Mouse (Mus musculus) embryonic facial prominence, embryonic 12.5 days (tissue): ENCODE measurements at regions not wholly inside any gene's neighbourhood (a gene's known extent, or its start where the extent isn't known, plus 50 kb on each side); places are given as distances from the start of the nearest gene placed in this dataset.

ENCODE experiments used
- ATAC-seq: fragments of 200-750 bp; cut with Nextera tagmentation; 2 replicates; pipeline ENCODE4 v1.8.0; 2017; ENCODE audit not compliant: insufficient number of reproducible peaks, insufficient read depth, low FRiP score, low TSS enrichment
- H3K27ac ChIP-seq: fragments of 300-500 bp; sonication (generic); 2 replicates; pipeline ENCODE4 v1.5.1; 2016; ENCODE audit warnings: mild to moderate bottlenecking
- H3K27me3 ChIP-seq: fragments of 300-500 bp; sonication (generic); 2 replicates; pipeline ENCODE4 v1.6.1; 2016; ENCODE audit warnings: mild to moderate bottlenecking, moderate library complexity
- H3K36me3 ChIP-seq: fragments of 300-500 bp; sonication (generic); 2 replicates; pipeline ENCODE4 v1.6.1; 2016; ENCODE audit warnings: mild to moderate bottlenecking
- H3K4me1 ChIP-seq: fragments of 300-500 bp; sonication (generic); 2 replicates; pipeline ENCODE4 v1.6.1; 2016
- H3K4me2 ChIP-seq: fragments of 300-500 bp; sonication (generic); replicated peaks from 2 replicates; pipeline ENCODE4 v1.6.1; 2016; ENCODE audit warnings: mild to moderate bottlenecking, moderate library complexity
- H3K4me3 ChIP-seq: fragments of 300-500 bp; sonication (generic); 2 replicates; pipeline ENCODE4 v1.5.1; 2016; ENCODE audit warnings: mild to moderate bottlenecking
- H3K9ac ChIP-seq: fragments of 300-500 bp; sonication (generic); 2 replicates; pipeline ENCODE4 v1.6.1; 2016; ENCODE audit warnings: mild to moderate bottlenecking, moderate library complexity
- H3K9me3 ChIP-seq: fragments of 300-500 bp; sonication (generic); 2 replicates; pipeline ENCODE4 v1.6.1; 2016; ENCODE audit warnings: mild to moderate bottlenecking, moderate library complexity
- WGBS: fragments of 180-500 bp; shearing (Covaris S2); methylation state at CpG from one replicate; pipeline ENCODE4 v1.1.7; 2016; 5-methylcytosine and 5-hydroxymethylcytosine counted together

DNA sequence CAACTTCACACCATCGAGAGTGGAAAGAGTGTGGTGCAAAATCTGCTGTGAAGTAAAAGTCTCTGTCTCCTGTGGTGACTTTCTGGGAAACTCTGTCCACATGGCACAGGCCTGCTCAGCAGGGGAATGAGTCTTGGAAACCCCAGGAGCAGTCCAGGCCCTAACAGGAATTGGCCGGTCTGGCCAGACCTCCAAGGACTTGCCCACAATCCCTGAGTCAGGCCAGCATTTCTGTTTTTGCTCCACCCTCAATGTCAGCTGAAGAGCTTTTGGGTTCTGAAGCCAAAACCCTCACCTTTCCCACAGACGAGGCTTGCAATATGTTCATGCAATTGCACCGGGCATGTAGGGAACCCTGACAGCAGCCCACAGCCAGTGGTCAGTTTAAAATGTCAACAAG lies 365.5 kb downstream of the Setd4 start:
- H3K36me3 ChIP-seq: no peaks in the 10 kb centered on the region
- no peak overlapping the region for H3K9ac ChIP-seq
- H3K4me3 ChIP-seq: no peak overlapping the region
- ATAC-seq: no peak
- no peak overlapping the region for H3K4me2 ChIP-seq
- 88% methylated on average over 4 of the region's 4 CpGs for WGBS
- H3K27ac ChIP-seq: no peak overlapping the region
- H3K27me3 ChIP-seq: no peaks in the 10 kb centered on the region
- no peaks in the 10 kb centered on the region for H3K9me3 ChIP-seq
- H3K4me1 ChIP-seq: no peaks in the 10 kb centered on the region

DNA sequence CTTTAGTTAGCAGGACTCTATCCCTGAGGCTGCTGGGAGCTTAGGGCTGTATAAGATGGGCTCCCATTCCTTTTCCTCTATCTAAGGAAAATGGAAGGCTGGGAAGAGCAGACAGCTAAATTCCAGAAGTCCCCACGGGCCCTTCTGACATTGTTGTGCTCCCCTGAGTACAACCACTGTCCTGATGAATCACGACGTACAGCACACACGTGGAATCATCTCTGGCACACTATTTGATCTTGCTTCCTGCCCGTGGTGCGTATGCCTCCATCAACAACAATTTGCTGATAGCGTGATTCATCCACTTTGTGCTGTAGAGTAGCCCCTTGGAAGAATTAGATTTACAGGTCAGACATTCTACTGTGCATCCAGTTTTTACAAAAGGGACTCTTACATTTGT lies 378.2 kb downstream of the Setd4 start:
- Histone ChIP-seq H3K4me2 (no peak overlapping the region), H3K36me3 (no peaks in the 10 kb centered on the region), H3K4me3 (no peak overlapping the region), H3K9ac (no peak overlapping the region), H3K27ac (no peak overlapping the region), H3K4me1 (no peaks in the 10 kb centered on the region), H3K27me3 (no peaks in the 10 kb centered on the region), H3K9me3 (no peaks in the 10 kb centered on the region)
- ATAC-seq: no peak
- WGBS: 76% methylated on average over 7 of the region's 7 CpGs

DNA sequence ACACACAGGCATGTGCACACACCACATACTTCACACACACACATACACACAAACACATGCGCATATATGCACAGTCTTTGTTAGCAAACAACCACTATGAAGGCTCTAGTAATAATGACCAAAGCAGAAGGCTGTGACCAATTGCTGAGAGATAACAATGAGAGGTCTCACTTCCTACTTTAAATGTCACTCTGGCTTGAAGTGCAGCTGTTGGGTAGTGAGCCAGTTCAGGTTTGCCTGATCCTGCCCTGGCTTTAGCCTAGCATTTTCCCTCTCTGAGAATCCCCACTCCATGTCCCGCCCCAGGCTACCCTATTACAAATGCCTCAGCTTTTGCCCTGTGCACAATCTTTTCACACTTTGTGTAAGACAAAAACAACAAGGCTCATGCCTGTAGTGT lies 378.7 kb downstream of the Setd4 start:
- H3K27ac ChIP-seq: no peak overlapping the region
- no peak overlapping the region for H3K4me3 ChIP-seq
- no peaks in the 10 kb centered on the region for H3K36me3 ChIP-seq
- no peak overlapping the region for H3K9ac ChIP-seq
- H3K4me1 ChIP-seq: no peaks in the 10 kb centered on the region
- no peak overlapping the region for H3K4me2 ChIP-seq
- no peak for ATAC-seq
- no peaks in the 10 kb centered on the region for H3K9me3 ChIP-seq
- WGBS: 83% methylated on average over 2 of the region's 2 CpGs
- no peaks in the 10 kb centered on the region for H3K27me3 ChIP-seq

DNA sequence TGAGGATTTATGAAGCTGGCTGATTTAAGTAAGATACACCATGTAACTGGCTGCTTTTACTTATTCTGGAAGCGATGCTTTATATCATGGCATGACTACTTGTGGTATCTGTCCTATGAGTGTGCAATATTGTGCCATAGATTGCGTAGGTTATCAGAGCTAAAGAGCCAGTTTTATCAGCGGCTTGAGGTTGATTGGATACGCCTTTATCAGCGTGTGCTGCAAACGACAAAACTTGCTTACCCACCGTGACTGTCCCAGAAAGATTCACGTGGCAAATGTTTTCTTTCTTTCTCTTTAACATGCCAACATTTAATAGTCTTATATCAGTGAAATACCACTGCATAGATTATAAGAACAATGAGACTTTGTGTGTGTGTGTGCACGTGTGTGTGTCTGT lies 384.1 kb downstream of the Setd4 start:
- Histone ChIP-seq H3K4me2 (no peak overlapping the region), H3K4me1 (0 out of 2 replicates have a peak, but pooled peaks cover 3% of the 10 kb centered on the region), H3K9ac (no peak overlapping the region), H3K36me3 (no peaks in the 10 kb centered on the region), H3K9me3 (no peaks in the 10 kb centered on the region), H3K4me3 (no peak overlapping the region), H3K27me3 (no peaks in the 10 kb centered on the region), H3K27ac (no peak overlapping the region)
- WGBS: 87% methylated on average over 9 of the region's 9 CpGs
- no peak for ATAC-seq

DNA sequence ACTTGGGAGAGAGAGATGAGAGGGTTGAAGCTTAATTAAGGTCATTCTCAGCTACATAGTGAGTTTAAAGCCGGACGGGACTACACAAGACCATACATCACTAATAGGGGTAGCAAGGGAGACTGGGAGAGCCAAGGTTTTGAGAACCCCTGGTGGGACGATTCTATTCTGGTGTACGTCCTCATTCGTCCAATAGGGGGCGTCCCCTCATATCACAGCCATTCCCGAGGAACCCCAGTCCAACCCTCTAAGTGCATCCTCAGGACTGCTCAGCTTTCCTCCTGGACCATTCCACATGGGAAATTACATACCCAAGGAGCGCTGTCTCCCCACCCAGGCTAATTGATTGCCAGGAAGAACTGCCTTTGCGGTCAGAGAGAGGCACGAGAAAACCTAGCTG lies 385.5 kb downstream of the Setd4 start:
- Histone ChIP-seq H3K27me3 (no peaks in the 10 kb centered on the region), H3K9ac (no peak overlapping the region), H3K9me3 (no peaks in the 10 kb centered on the region), H3K36me3 (no peaks in the 10 kb centered on the region), H3K4me2 (no peak overlapping the region), H3K27ac (no peak overlapping the region), H3K4me3 (no peak overlapping the region), H3K4me1 (0 out of 2 replicates have a peak, but pooled peaks cover 3% of the 10 kb centered on the region)
- 65% methylated on average over 10 of the region's 10 CpGs for WGBS
- ATAC-seq: no peak

DNA sequence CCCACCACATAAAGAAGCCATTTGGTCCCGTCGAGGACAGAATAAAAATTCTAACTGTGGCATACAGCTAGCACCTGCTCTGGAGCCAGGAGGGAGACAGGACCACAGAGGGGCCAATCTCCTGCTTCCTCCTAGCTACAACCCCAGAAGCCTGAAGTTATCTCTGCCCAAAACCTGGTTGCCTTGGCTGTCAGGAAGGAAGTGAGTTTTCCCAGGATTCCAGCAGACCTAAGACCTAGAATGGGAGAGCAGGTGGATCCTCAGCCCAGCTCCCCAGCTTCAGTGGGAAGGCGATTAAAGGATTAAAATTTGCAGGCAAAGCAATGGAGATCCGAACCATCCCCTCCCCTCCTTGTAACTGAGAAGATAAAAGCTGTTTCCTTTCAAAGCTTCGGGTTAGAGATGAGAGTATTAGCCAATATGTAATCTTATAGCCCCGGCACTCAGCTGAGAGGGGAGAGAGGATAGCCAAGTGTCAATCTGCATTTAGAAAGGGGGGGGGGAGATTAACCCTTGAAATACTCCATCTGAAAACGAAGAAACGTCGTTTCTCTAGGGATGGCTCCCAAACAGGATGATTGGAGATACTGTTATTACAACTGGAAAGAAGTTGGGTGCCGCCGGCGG lies 386.1 kb downstream of the Setd4 start:
- Histone ChIP-seq H3K36me3 (no peaks in the 10 kb centered on the region), H3K27me3 (no peaks in the 10 kb centered on the region), H3K4me3 (no peak overlapping the region), H3K4me1 (0 out of 2 replicates have a peak, but pooled peaks cover 3% of the 10 kb centered on the region), H3K9me3 (no peaks in the 10 kb centered on the region), H3K4me2 (no peak overlapping the region), H3K9ac (no peak overlapping the region), H3K27ac (no peak overlapping the region)
- WGBS: 38% methylated on average over 12 of the region's 12 CpGs
- ATAC-seq: no peak

DNA sequence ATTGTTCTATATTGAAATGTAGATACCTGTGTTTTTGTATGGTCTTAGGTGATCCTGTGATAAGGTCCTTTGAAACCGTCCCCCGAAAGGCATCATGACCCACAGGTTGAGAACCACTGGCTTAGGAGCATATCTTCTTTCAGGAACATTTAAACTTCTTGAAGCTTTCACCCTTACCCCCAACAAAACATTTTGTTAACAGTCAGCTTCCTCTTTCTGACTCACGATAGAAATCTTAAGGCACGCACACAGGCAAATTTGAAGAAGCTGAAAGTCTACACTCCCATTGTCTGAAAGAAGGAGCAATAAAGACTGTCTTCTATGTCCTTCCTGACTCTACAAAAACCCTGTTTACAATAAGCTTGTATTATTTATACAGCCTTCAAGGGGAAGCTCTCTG lies 388.2 kb downstream of the Setd4 start:
- Histone ChIP-seq H3K9me3 (no peaks in the 10 kb centered on the region), H3K36me3 (no peaks in the 10 kb centered on the region), H3K9ac (no peak overlapping the region), H3K27me3 (no peaks in the 10 kb centered on the region), H3K4me2 (no peak overlapping the region), H3K4me3 (no peak overlapping the region), H3K4me1 (peaks cover 7% of the 10 kb centered on the region; the same call in 1 of the 2 replicates), H3K27ac (no peak overlapping the region)
- WGBS: 90% methylated on average over 4 of the region's 4 CpGs
- no peak for ATAC-seq

DNA sequence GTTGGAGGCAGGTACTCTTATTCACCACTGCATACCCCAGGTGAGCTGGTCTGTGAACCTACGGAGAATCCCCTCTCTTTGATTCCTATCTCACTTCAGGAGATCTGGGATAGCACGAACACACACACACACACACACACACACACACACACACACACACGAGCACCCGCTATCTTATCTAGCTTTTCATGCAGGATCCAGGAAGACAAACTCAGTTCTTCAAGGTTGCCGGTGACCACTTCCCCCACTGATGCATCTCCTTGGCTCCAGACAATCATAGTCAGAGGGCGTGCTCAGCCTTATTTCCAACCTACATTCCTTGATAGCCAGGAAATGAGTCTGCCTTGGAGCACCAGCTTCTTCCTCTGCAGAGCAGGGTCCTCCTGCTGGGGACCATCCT lies 387.7 kb upstream of the Runx1 start:
- no peaks in the 10 kb centered on the region for H3K36me3 ChIP-seq
- ATAC-seq: no peak
- WGBS: 93% methylated on average over 6 of the region's 6 CpGs
- no peaks in the 10 kb centered on the region for H3K27me3 ChIP-seq
- no peak overlapping the region for H3K4me3 ChIP-seq
- no peak overlapping the region for H3K9ac ChIP-seq
- no peaks in the 10 kb centered on the region for H3K9me3 ChIP-seq
- H3K27ac ChIP-seq: no peak overlapping the region
- H3K4me2 ChIP-seq: no peak overlapping the region
- H3K4me1 ChIP-seq: peaks cover 7% of the 10 kb centered on the region; the same call in 1 of the 2 replicates

DNA sequence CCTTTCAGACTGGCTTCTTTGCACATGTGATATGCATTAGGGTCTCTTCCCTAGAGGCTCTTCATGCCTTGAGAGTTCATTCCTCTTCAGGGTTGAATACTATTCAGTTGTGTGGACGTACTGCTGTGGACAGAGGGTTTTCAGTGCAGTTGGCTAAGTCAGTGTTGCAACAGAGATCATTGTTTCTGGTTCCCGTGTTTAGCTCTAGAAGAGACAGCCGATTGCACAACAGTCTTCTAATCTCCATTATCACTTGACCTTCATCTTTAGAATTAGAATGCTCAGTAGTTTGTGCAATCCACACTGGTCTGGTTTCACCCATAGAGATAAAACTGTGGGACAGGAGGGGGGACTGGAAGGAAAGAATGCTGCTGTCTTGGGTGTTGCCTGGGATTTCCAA lies 381.7 kb upstream of the Runx1 start:
- H3K27ac ChIP-seq: no peak overlapping the region

DNA sequence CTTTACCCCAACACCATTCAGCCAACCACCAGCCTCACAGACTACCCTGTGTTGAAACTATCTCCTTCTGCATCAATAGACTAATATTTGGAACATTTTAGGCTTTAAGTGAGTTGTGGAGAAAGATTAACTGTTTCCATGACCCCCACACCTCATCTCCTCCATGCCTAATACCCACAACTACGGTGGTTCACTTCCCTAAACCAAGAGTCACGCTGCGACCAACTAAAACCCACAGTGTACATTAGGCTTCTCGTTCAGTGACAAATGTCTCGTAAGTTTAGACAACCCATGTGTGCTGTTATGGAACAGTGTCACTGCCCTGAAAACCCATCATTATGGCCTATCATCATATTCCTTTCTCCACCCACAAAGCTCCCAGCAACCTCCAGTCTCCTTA lies 381.3 kb upstream of the Runx1 start:
- no peak overlapping the region for H3K4me2 ChIP-seq
- H3K27me3 ChIP-seq: no peaks in the 10 kb centered on the region
- H3K4me3 ChIP-seq: no peak overlapping the region
- WGBS: 91% methylated on average over 5 of the region's 5 CpGs
- H3K9ac ChIP-seq: no peak overlapping the region
- H3K9me3 ChIP-seq: no peaks in the 10 kb centered on the region
- H3K36me3 ChIP-seq: no peaks in the 10 kb centered on the region
- ATAC-seq: no peak
- peaks cover 4% of the 10 kb centered on the region; the same call in 1 of the 2 replicates for H3K4me1 ChIP-seq
- H3K27ac ChIP-seq: no peak overlapping the region

More for the DNA sequence above, 381.7 kb upstream of the Runx1 start:
- Histone ChIP-seq H3K4me2 (no peak overlapping the region), H3K9ac (no peak overlapping the region), H3K4me3 (no peak overlapping the region), H3K27me3 (no peaks in the 10 kb centered on the region), H3K36me3 (no peaks in the 10 kb centered on the region), H3K4me1 (peaks cover 4% of the 10 kb centered on the region; the same call in 1 of the 2 replicates), H3K9me3 (no peaks in the 10 kb centered on the region)
- 89% methylated on average over 3 of the region's 3 CpGs for WGBS
- ATAC-seq: no peak

DNA sequence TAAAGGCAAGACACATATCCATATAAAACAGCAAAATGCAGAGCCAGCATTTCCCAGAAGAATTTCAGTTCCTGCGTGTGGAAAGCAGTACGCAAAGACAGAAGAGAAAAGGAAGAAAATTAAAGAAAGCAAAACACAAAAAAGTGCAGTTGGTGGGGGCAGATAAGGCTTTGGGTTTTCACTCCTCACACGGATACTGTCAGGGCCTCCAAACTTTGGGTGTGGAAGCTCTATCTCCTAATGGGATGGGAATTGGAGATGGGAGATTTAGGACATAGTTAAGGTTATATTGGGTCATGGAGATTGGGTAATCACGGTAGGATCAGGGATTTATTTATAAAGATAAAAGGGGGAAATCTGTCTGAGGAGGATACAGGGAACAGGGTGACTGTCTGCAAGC lies 380.4 kb upstream of the Runx1 start:
- 81% methylated on average over 4 of the region's 4 CpGs for WGBS
- no peak for ATAC-seq
- Histone ChIP-seq H3K27ac (no peak overlapping the region), H3K4me2 (no peak overlapping the region), H3K27me3 (no peaks in the 10 kb centered on the region), H3K36me3 (no peaks in the 10 kb centered on the region), H3K4me3 (no peak overlapping the region), H3K9me3 (no peaks in the 10 kb centered on the region), H3K4me1 (no peaks in the 10 kb centered on the region), H3K9ac (no peak overlapping the region)

DNA sequence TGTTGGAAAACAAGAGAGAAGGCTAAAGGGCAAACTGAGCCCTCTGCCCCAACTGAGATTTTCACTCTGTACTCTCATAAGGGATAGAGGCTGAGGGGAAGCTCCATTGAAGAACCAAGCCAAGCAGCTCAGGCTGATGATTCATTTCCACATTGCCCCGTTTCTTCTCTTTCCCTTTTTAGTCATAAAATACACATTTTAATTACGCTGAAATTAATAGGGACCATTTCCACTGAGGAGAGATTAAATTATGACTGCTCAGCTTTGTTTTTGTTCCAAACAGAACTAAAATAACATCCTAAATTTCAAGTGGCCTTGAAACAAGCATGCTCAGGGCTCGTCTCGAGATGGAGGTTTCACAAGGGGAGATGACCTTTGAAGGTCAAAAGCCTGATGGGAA lies 378.7 kb upstream of the Runx1 start:
- H3K27ac ChIP-seq: no peak overlapping the region
- H3K36me3 ChIP-seq: no peaks in the 10 kb centered on the region
- WGBS: 59% methylated on average over 4 of the region's 4 CpGs
- ATAC-seq: no peak
- no peaks in the 10 kb centered on the region for H3K4me1 ChIP-seq
- H3K9me3 ChIP-seq: no peaks in the 10 kb centered on the region
- no peak overlapping the region for H3K4me2 ChIP-seq
- H3K4me3 ChIP-seq: no peak overlapping the region
- no peak overlapping the region for H3K9ac ChIP-seq
- no peaks in the 10 kb centered on the region for H3K27me3 ChIP-seq

DNA sequence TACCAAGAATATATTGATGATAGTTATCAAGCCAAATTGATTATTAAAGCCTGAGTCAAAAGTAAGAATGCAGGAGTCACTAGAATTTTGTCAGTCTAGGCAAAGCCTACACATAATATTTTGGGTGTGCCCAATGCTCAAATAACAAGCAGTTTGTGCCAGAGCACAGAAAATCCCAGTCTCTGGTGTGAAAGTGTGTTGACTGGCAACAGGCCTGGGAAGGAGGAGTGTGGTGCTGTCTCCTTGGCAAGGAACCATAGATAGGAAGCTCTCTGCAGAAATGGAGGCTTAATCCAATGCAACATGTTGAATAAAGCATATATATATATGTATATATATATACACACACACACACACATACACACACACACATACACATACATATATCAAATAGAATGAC lies 376.6 kb upstream of the Runx1 start:
- Histone ChIP-seq H3K27ac (no peak overlapping the region), H3K4me1 (no peaks in the 10 kb centered on the region), H3K4me2 (no peak overlapping the region), H3K4me3 (no peak overlapping the region), H3K27me3 (no peaks in the 10 kb centered on the region), H3K9ac (no peak overlapping the region), H3K36me3 (no peaks in the 10 kb centered on the region), H3K9me3 (no peaks in the 10 kb centered on the region)
- no peak for ATAC-seq
